Mouse (Mus musculus) CH12.LX (cell line): ENCODE data around the gene Ggct.

Experiments
- CTCF ChIP-seq, 2 experiments: IDR thresholded peaks in 1 of 2; conservative IDR thresholded peaks in 1 of 2; 2 replicates each; pipeline ENCODE4 v1.5.1; 2011 to 2012; ENCODE audit warnings: low read depth in 2 of 2, low read length in 2 of 2, improper control_type of control experiment in 1 of 2, inconsistent platforms in 1 of 2, mild to moderate bottlenecking in 1 of 2, moderate library complexity in 1 of 2
- EP300 ChIP-seq: IDR thresholded peaks from 2 replicates; pipeline ENCODE4 v1.6.1; 2011; ENCODE audit warnings: low read length, improper control_type of control experiment
- POLR2A ChIP-seq: IDR thresholded peaks from 2 replicates; pipeline ENCODE4 v1.6.1; 2011; ENCODE audit warnings: low read depth, mild to moderate bottlenecking, improper control_type of control experiment, low read length
- POLR2AphosphoS2 ChIP-seq: IDR thresholded peaks from 2 replicates; pipeline ENCODE4 v1.6.1; 2011; ENCODE audit warnings: low read depth, low read length, improper control_type of control experiment
- RCOR1 ChIP-seq: conservative IDR thresholded peaks from 2 replicates; pipeline ENCODE4 v1.6.1; 2012; ENCODE audit warnings: low read depth, mild to moderate bottlenecking, inconsistent platforms, low read length, improper control_type of control experiment
- TBP ChIP-seq: conservative IDR thresholded peaks from 2 replicates; pipeline ENCODE4 v1.6.1; 2011; ENCODE audit warnings: low read depth, low read length, improper control_type of control experiment
- TCF12 ChIP-seq: IDR thresholded peaks from 2 replicates; pipeline ENCODE4 v1.6.1; 2014; ENCODE audit warnings: low read depth, mild to moderate bottlenecking, inconsistent platforms, low read length, improper control_type of control experiment
- UBTF ChIP-seq: IDR thresholded peaks from 2 replicates; pipeline ENCODE4 v1.6.1; 2012; ENCODE audit warnings: low read depth, mild to moderate bottlenecking, inconsistent platforms, low read length, improper control_type of control experiment, moderate library complexity
- USF1 ChIP-seq: IDR thresholded peaks from 2 replicates; pipeline ENCODE4 v1.6.1; 2014; ENCODE audit warnings: low read depth, mild to moderate bottlenecking, inconsistent platforms, low read length, improper control_type of control experiment

GRCm38 (mm10) chr6:55009391-55010230, 16.9 kb upstream of the Ggct start:
- TF ChIP-seq RCOR1 (no peak), EP300 (no peak), POLR2AphosphoS2 (no peak), TBP (no peak), POLR2A (no peak), CTCF (conservative IDR thresholded peaks at IDR 0.05 in 1 of 2, IDR thresholded peaks at IDR 0.05 in 1 of 2; ENCODE audit: low read depth in 2 of 2, low read length in 2 of 2) (no peak), TCF12 (no peak), USF1 (no peak), UBTF (no peak)
